ENCODE assay signal across 30 mouse cellular contexts in the genomic region with DNA sequence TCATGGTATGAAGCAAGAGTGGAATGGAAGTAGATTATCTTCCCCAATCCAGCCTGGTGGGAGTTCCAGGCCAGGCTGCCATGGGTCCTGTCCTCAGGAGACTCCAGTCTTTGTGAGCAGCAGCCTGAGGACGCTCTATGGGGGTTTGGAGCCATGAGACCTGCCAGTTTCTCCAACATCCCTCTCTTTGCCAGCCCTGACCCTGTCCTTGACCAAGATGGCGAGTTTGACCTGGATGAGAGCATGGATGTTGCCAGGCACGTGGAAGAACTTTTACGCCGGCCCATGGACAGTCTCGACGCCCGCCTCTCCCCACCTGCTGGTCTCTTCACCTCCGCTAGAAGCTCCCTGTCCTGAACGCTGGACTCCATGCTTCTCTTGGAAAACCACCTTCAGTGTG.
"Had no signal": no experiment of that assay in that cellular context is flagged by ENCODE, and none has a peak within 500 bp of the region (broad histone marks: within the 10 kb centered on the region; RNA-seq: fewer than 3 reads in every experiment).

No protein-coding gene starts in this region.

- H3K9me3 ChIP-seq: limb, embryonic 10.5 days; limb, embryonic 12.5 days; limb, embryonic 13.5 days; limb, embryonic 15.5 days; liver, embryonic 15.5 days; lung, embryonic 15.5 days; megakaryocyte, embryonic 14.5 days; midbrain, embryonic 10.5 days; midbrain, embryonic 12.5 days; midbrain, embryonic 13.5 days; midbrain, embryonic 15.5 days; neural tube, embryonic 12.5 days; neural tube, embryonic 13.5 days had no signal

- H3K4me2 ChIP-seq: limb, embryonic 12.5 days; limb, embryonic 13.5 days; limb, embryonic 15.5 days; liver, embryonic 15.5 days; lung, embryonic 14.5 days; lung, embryonic 15.5 days; midbrain, embryonic 11.5 days; midbrain, embryonic 12.5 days; midbrain, embryonic 13.5 days; midbrain, embryonic 15.5 days; neural tube, embryonic 12.5 days; neural tube, embryonic 13.5 days had no signal

- DNase-seq: left cerebral cortex, postnatal 4 days; liver; lung, adult 18-20 months; lung, adult 2 months; lung, embryonic 14.5 days; lung, postnatal 10 days; lung, postnatal 14 days; lung, postnatal 36 days; lung, postnatal 4 days; midbrain, embryonic 14.5 days had no signal

- H3K36me3 ChIP-seq: midbrain, embryonic 12.5 days had no signal

- H3K27me3 ChIP-seq: limb, embryonic 12.5 days; limb, embryonic 13.5 days; limb, embryonic 15.5 days; liver, embryonic 15.5 days; lung, embryonic 15.5 days; megakaryocyte, embryonic 14.5 days; midbrain, embryonic 12.5 days; midbrain, embryonic 13.5 days; midbrain, embryonic 15.5 days; neural tube, embryonic 12.5 days; neural tube, embryonic 13.5 days had no signal

- ATAC-seq: lung, postnatal 0 days; midbrain, embryonic 13.5 days; midbrain, embryonic 15.5 days; midbrain, embryonic 16.5 days had no signal

- H3K27ac ChIP-seq: left cerebral cortex, adult 2 months; limb, embryonic 10.5 days; limb, embryonic 12.5 days; limb, embryonic 13.5 days; limb, embryonic 15.5 days; liver, embryonic 14.5 days; liver, embryonic 15.5 days; lung, embryonic 15.5 days; macrophage; midbrain, embryonic 10.5 days; midbrain, embryonic 12.5 days; midbrain, embryonic 13.5 days; midbrain, embryonic 15.5 days; neural tube, embryonic 12.5 days; neural tube, embryonic 13.5 days had no signal

- H3K4me3 ChIP-seq: left cerebral cortex, adult 2 months; limb, embryonic 10.5 days; limb, embryonic 12.5 days; limb, embryonic 13.5 days; limb, embryonic 15.5 days; liver, embryonic 15.5 days; lung, embryonic 15.5 days; megakaryocyte, embryonic 14.5 days; midbrain, embryonic 10.5 days; midbrain, embryonic 12.5 days; midbrain, embryonic 13.5 days; midbrain, embryonic 15.5 days; myocyte; neural tube, embryonic 12.5 days; neural tube, embryonic 13.5 days had no signal

- H3K9ac ChIP-seq: limb, embryonic 12.5 days; limb, embryonic 13.5 days; limb, embryonic 15.5 days; liver, embryonic 14.5 days; liver, embryonic 15.5 days; lung, embryonic 14.5 days; lung, embryonic 15.5 days; midbrain, embryonic 12.5 days; midbrain, embryonic 13.5 days; midbrain, embryonic 15.5 days; neural tube, embryonic 12.5 days; neural tube, embryonic 13.5 days had no signal

- H3K4me1 ChIP-seq: limb, embryonic 12.5 days; limb, embryonic 13.5 days; limb, embryonic 15.5 days; lung, embryonic 15.5 days; midbrain, embryonic 13.5 days; midbrain, embryonic 15.5 days; neural tube, embryonic 12.5 days; neural tube, embryonic 13.5 days had no signal
